Mouse (Mus musculus) neural tube, embryonic 10.5 days (tissue): ENCODE measurements at regions not wholly inside any gene's neighbourhood (a gene's known extent, or its start where the extent isn't known, plus 50 kb on each side); places are given as distances from the start of the nearest gene placed in this dataset.

Source experiments
- DNase-seq: peaks from one replicate; pipeline ENCODE4 v3.0.0-alpha.2; 2017; ENCODE audit warnings: low spot score; ENCODE audit errors: extremely low spot score

DNA sequence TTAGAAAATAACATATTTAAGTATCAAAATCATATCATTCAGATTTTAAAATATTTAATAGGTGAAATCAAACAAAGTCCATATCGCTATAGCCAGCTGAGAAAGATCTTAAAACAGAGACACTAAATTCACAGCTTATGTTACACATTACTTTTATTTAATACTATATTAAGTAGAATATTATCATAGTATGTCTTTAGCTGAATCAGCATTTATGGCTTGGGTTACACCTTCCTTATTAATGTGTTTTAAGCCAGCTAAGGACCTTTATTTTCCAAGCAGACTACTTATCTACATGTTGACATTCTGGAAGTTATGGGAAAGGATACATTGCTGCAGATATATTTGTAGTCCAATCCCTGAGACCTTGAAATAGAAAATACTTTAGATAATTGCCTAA, 684.9 kb upstream of the Adgrl4 start:
- DNase-seq = no peak

DNA sequence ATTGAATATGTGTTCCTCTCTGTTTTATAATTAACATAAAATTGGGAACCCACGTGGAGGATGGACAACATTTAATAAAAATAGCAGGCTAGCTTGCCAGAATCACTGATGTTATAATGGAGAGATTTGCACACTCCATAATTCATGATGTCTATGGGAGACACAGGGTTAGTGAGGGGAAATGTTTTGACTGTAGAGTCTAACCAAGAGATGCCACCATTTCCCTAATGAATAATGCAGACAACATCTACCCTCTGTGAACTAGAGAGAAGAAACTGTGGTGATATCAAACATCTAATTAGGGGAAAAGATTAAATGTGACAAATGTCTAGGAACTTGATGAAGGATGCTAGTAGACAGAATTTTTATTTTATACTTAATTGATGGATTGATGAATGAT, 677.8 kb upstream of the Adgrl4 start:
- no peak for DNase-seq

GRCm38 (mm10) chr3:150784576-150784975, 653.1 kb upstream of the Adgrl4 start:
- DNase-seq = no peak

- no peak for DNase-seq
These were observed 619.9 kb upstream of the Adgrl4 start for GRCm38 (mm10) chr3:150817807-150818206.

GRCm38 (mm10) chr3:150819369-150819768, 618.3 kb upstream of the Adgrl4 start:
- DNase-seq = no peak

DNA sequence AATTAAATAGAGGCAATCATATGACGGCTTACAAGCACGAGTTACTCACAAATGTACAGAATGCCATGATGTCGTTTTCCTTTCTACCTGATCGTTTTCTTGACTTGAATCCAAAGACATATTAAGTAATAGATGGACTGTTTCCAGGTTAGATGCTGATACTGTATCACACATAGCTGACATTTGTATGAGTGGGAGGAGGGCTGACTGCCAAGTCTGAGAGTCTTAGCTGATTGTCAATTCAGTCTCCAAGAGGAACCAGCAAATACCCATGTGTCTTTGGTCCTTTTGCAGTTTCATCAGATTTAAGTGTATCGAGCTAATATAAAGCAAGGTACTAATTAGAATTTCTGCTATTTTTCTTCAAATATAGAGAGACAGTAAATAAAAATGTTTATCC, 617.6 kb upstream of the Adgrl4 start:
- DNase-seq = no peak

GRCm38 (mm10) chr3:150846029-150846428, 591.7 kb upstream of the Adgrl4 start:
- DNase-seq = no peak

DNA sequence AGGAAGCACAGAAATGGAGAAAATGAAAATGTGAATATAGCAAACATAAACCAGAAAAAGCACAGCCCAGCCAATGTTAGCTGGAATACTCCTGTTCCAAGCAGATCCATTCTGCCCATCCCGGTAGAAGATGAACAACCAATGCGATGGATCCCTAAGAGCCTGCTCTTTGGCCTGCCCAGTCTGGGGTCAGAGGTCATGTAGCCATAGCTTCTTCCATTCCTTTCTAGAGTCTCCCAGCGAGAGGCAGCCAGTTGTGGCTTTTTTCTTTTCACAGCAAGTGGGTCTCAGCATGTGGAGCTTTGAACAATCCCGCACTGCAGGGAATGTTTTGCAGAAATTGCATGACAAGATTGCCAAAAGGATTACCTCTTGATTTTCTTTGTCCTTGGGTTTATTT, 585.6 kb upstream of the Adgrl4 start:
- peak; percentile 21 for DNase-seq

- DNase-seq = no peak
These were observed 541.0 kb upstream of the Adgrl4 start for GRCm38 (mm10) chr3:150896668-150897067.

DNA sequence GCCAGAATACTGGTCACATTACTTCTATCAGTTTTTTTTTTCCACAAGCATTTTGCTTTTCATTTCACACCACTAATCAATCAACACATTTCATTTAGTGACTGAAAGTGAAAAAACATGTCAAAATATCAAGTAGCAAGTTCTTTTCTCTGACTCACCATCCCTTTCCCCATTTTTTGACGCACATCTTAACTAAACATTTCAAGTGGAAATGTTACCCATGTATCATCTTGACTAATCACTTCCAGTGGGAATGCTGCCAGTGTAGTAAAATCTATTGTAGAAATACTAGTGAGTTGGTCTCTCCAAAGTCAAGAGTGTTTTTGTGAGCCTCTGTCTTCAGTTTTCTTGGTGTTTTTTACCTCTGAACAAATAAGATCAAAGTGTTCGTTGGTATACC, 527.6 kb upstream of the Adgrl4 start:
- no peak for DNase-seq

GRCm38 (mm10) chr3:150954897-150955296, 482.8 kb upstream of the Adgrl4 start:
- DNase-seq = no peak

DNA sequence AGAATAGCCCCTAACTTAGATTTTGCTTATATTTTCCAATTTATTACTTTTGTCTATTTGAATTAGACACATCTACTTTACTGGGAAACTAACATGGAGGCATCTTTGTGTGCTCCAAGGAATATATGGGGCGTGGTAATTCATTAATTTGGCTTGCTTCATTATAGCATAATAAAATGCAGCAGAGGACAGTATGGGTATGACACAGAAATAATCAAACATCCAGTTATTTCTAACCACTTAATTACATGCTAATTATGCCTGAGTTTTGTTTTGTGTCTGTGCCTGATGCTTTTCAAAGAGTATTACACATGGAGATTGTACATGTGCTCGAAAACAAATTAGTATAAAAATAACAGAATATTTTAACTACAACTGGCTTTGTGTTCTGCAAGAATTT, 438.0 kb upstream of the Adgrl4 start:
- no peak for DNase-seq

DNA sequence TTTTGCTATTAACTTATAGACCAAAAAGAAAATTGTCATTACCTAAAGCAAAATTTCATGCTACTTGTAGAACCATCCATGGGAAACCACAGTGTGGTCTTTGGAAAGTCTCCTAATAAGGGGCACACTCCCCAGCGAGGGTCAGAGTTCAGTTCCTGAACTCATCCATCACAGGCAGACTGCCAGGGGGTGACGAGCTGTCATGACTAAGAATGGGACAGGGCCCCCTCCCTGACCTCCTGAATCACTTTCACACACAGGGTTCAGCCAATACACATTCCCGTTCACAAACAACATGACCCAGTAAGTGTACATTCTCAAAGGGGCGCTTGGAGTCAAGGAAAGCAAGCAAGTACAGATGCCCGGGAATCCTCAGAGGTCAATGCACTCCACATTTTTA, 437.5 kb upstream of the Adgrl4 start:
- peak; percentile 76 for DNase-seq

- DNase-seq = peak; percentile 16
These were observed 435.7 kb upstream of the Adgrl4 start for GRCm38 (mm10) chr3:151001881-151002412.

GRCm38 (mm10) chr3:151003524-151003923, 434.2 kb upstream of the Adgrl4 start:
- DNase-seq = no peak

DNA sequence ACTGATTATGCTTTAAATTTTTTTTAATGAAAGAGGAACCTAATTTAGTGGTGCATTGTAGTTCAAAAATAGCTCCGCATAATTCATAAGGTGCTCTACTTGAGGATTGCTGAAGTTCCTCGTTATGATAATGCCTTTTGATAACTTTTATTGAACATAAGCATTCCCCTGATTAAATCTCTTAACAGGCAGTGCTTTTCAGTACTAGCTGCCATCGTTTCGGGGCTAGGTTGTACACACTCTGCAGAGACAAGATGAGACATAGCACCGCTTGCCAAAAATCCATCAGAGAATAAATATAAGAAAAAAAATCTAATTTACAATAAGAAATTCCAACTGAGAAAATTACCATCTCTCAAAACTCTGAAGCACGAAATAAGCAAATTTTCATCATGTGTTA, 433.7 kb upstream of the Adgrl4 start:
- DNase-seq = no peak

GRCm38 (mm10) chr3:151020014-151020413, 417.7 kb upstream of the Adgrl4 start:
- DNase-seq = no peak

DNA sequence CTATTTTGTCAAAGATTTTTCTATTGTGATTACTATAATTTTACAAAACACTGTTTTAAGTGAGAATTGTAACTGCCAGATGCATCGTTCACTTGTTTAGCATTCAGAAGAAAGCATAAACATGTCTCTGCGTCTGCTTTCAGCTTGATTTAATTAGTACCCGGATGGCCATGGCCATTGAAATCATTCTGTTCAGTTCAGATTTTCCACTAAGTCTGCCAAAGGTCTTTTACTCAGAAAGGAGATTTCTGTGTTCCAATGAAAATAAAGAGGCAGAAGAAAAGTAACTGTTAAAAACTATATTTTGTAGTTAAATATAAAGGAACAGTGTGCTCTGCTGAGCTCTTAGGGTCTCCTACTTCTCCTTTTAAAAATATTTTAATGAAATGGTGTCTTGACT, 380.2 kb upstream of the Adgrl4 start:
- no peak for DNase-seq

DNA sequence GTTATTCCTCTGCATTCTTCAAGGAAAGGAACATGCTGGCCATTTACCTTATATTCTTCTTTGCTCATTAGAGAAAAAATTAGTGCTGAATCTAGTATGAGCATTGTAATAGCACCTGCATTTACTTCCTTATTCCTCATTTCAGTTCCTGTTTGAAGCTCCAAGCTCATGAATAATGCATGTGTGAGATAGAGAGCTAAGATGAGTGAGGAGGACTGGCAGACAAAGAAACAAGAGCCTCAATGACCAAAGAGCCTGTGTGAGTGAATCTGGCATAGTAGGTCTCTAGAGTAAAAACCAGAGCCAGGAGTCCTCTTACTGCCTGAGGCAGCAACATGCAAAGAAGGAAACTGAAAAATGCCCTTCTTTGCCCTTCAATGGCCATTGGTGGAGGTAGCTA, 365.4 kb upstream of the Adgrl4 start:
- no peak for DNase-seq

DNA sequence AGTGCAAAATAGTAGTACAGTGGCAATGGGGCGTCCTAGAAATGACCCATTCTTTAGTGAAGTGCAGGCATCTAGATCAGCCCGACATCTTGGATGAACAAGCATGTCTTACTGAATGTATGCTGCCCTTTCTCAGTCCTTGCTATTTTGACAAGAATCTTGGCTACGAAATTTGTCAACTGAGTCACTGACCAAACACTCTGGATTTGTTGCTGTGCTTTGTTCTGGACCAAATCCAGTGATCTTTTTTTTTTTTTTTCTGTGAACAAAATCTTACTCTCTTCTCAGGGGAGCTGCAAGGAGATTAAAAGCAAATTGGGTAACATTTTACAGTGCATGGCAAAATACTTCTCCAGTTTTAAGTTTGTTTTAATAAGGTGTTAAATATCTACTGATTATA, 320.9 kb upstream of the Adgrl4 start:
- DNase-seq = no peak

DNA sequence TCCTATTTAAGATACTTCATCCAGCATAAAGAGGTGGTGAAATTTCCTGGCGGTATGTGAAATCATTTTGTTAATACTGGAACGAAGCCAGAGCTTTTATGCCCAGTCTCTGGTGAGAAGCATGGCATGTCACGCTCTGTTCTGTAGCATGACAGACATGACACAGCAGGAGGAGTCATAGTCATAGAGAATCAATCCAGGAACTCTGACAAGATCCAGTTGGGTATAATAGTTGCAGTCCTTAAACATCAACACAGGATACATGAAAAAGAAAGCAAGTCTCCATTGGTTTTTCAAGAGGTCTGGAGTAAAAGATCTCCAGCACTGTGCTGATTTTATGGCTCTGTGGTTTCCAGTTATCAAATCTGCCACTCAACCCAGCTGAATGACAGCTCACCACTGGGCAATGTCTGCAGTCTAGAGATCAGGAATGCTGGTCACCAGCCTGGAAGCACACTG, 320.1 kb upstream of the Adgrl4 start:
- DNase-seq = no peak

- DNase-seq = no peak
These were observed 313.6 kb upstream of the Adgrl4 start for GRCm38 (mm10) chr3:151124131-151124530.

- no peak for DNase-seq
These were observed 290.8 kb upstream of the Adgrl4 start for GRCm38 (mm10) chr3:151146889-151147288.

DNA sequence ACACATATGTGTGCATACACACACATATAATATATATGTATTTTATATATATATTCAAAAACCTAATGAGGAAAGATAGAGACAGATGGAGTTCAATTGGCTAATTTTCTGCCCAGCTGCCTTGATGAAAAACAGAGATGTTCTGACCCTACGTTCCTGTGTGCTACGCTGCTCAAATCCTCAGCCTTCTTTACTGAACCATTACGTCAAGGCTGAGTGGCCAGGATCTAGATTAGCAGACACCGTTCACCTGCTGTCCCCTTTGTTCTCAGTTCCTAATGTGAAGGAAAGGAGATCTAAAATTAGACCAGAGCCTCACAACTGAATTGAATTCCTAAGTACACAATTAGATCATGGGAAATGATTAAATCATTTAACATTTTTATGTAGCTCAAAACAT, 284.3 kb upstream of the Adgrl4 start:
- DNase-seq = no peak
